Mouse (Mus musculus) liver, embryonic 16.5 days (tissue): Measurements from ENCODE around the gene Ntm. TPM values are rescaled to one million over a fixed set of nuclear protein-coding genes. Genes with fewer than 3 reads are reported as not detected.

ENCODE experiments used
- ATAC-seq: fragments of 200-750 bp; cut with Nextera tagmentation; 2 replicates; pipeline ENCODE4 v1.8.0; 2017; ENCODE audit warnings: low read depth, mild to moderate bottlenecking, moderate number of reproducible peaks, moderate library complexity
- H3K27ac ChIP-seq: fragments of 300-500 bp; sonication (generic); 2 replicates; pipeline ENCODE4 v1.5.1; 2014; ENCODE audit warnings: mild to moderate bottlenecking, low read length
- H3K27me3 ChIP-seq: fragments of 300-500 bp; sonication (generic); 2 replicates; pipeline ENCODE4 v1.6.1; 2014; ENCODE audit warnings: low read depth, low read length, mixed read lengths; ENCODE audit not compliant: control insufficient read depth, insufficient read depth
- H3K36me3 ChIP-seq: fragments of 300-500 bp; sonication (generic); 2 replicates; pipeline ENCODE4 v1.6.1; 2014; ENCODE audit warnings: mild to moderate bottlenecking; ENCODE audit not compliant: control insufficient read depth, insufficient read depth
- H3K4me1 ChIP-seq: fragments of 300-500 bp; sonication (generic); 2 replicates; pipeline ENCODE4 v1.6.1; 2014; ENCODE audit warnings: low read depth, low read length, mixed read lengths; ENCODE audit not compliant: control insufficient read depth
- H3K4me2 ChIP-seq: fragments of 300-500 bp; sonication (generic); 2 replicates; pipeline ENCODE4 v1.6.1; 2014; ENCODE audit warnings: low read depth, low read length, mixed read lengths
- H3K4me3 ChIP-seq: fragments of 300-500 bp; sonication (generic); 2 replicates; pipeline ENCODE4 v1.5.1; 2014; ENCODE audit warnings: low read depth, mild to moderate bottlenecking, low read length
- H3K9ac ChIP-seq: fragments of 300-500 bp; sonication (generic); 2 replicates; pipeline ENCODE4 v1.6.1; 2014; ENCODE audit warnings: low read depth, low read length
- H3K9me3 ChIP-seq: fragments of 300-500 bp; sonication (generic); replicated peaks from 2 replicates; pipeline ENCODE4 v1.6.1; 2016; ENCODE audit warnings: low read length; ENCODE audit not compliant: control insufficient read depth
- WGBS: fragments of 180-500 bp; shearing (Covaris S2); extraction: QIAGEN DNeasy Blood & Tissue Kit; methylation state at CpG from one replicate; pipeline ENCODE4 v1.1.7; 2014; ENCODE audit not compliant: insufficient replicate concordance; 5-methylcytosine and 5-hydroxymethylcytosine counted together
- polyA plus RNA-seq: library from polyadenylated mRNA; unstranded; fragments of >200 nt; fragmentation: Nextera tagmentation; extraction: Ambion mirVana; gene quantifications from 2 replicates; pipeline ENCODE4 v1.2.1, GENCODE M21; 2015

Ntm gene
- polyA plus RNA-seq, 1 experiment from 2014 or later = 0.33 TPM

GRCm38 (mm10) chr9:29165731-29166130, 797.2 kb downstream of the Ntm start:
- Histone ChIP-seq H3K36me3 (no peaks in the 10 kb centered on the region), H3K27ac (no peak overlapping the region), H3K4me3 (no peak overlapping the region), H3K4me2 (no peak overlapping the region), H3K4me1 (no peaks in the 10 kb centered on the region), H3K9me3 (no peaks in the 10 kb centered on the region), H3K27me3 (no peaks in the 10 kb centered on the region), H3K9ac (no peak overlapping the region)
- WGBS = 45% methylated on average over 2 of the region's 2 CpGs
- no peak for ATAC-seq

DNA sequence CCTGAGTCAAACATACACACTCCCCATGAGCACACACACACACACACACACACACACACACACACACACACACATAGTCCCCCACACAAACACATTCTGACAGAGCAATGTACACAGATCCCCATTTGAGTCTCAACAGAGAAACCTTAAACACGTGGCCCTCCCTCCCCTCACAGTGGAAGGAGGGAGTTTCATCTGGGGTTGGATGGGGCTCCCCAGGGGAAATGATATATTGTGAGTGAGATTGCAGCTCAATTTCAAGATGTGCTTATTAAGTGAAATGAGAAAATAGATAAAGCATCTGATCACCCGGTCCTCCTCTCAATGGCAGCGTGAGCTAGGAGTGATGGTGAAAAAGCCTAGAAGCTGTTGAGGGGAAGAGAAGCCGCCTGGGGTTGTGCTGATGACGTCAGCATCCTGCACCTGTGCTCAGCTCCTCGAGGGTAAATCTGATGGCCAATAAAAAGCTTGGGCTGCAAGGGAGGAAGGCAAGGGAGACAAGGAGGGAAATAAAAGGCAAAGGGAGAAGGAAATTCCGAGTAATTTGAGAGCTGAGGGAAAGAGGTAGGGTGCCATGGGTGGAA, 801.8 kb downstream of the Ntm start:
- H3K4me2 ChIP-seq = no peak overlapping the region
- no peak overlapping the region for H3K9ac ChIP-seq
- H3K4me1 ChIP-seq = no peaks in the 10 kb centered on the region
- H3K27ac ChIP-seq = no peak overlapping the region
- no peaks in the 10 kb centered on the region for H3K36me3 ChIP-seq
- 31% methylated on average over 7 of the region's 7 CpGs for WGBS
- H3K27me3 ChIP-seq = no peaks in the 10 kb centered on the region
- no peak for ATAC-seq
- H3K9me3 ChIP-seq = no peaks in the 10 kb centered on the region
- H3K4me3 ChIP-seq = no peak overlapping the region

GRCm38 (mm10) chr9:29145901-29146300, 817.0 kb downstream of the Ntm start:
- H3K4me1 ChIP-seq = no peaks in the 10 kb centered on the region
- H3K4me3 ChIP-seq = no peak overlapping the region
- no peaks in the 10 kb centered on the region for H3K36me3 ChIP-seq
- H3K27ac ChIP-seq = no peak overlapping the region
- ATAC-seq = no peak
- no peaks in the 10 kb centered on the region for H3K27me3 ChIP-seq
- no peak overlapping the region for H3K4me2 ChIP-seq
- H3K9me3 ChIP-seq = no peaks in the 10 kb centered on the region
- H3K9ac ChIP-seq = no peak overlapping the region
- 16% methylated on average over 4 of the region's 4 CpGs for WGBS

DNA sequence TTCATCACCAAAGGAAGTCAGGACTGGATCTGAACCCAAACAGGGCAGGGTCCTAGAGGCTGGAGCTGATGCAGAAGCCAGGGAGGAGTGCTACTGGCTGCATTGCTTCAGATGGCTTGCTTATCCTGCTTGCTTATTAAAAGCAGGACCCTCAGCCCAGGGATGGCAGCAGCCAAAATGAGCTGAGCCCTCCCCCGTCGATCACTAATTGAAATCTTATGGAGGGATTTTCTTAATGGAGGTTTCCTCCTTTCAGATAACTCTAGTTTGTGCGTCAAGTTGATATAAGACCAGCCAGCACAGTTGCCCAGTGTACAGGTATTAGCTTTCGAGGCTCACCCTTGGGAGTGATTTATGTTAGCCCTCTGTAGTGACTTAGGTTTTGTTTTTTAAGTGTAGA, 826.9 kb downstream of the Ntm start:
- 53% methylated on average over 4 of the region's 4 CpGs for WGBS
- Histone ChIP-seq H3K4me2 (no peak overlapping the region), H3K27ac (no peak overlapping the region), H3K4me3 (no peak overlapping the region), H3K4me1 (no peaks in the 10 kb centered on the region), H3K9ac (no peak overlapping the region), H3K9me3 (no peaks in the 10 kb centered on the region), H3K36me3 (no peaks in the 10 kb centered on the region), H3K27me3 (no peaks in the 10 kb centered on the region)
- ATAC-seq = no peak

GRCm38 (mm10) chr9:29130717-29131292, 832.1 kb downstream of the Ntm start:
- no peak for ATAC-seq
- 47% methylated on average over 5 of the region's 5 CpGs for WGBS

GRCm38 (mm10) chr9:29130316-29130715, 832.6 kb downstream of the Ntm start:
- no peak overlapping the region for H3K4me2 ChIP-seq
- no peaks in the 10 kb centered on the region for H3K4me1 ChIP-seq
- H3K27ac ChIP-seq = no peak overlapping the region
- no peaks in the 10 kb centered on the region for H3K27me3 ChIP-seq
- whole genome bisulfite sequencing = 59% methylated on average over 4 of the region's 4 CpGs
- no peaks in the 10 kb centered on the region for H3K36me3 ChIP-seq
- H3K4me3 ChIP-seq = no peak overlapping the region
- no peak for ATAC-seq
- no peak overlapping the region for H3K9ac ChIP-seq
- H3K9me3 ChIP-seq = no peaks in the 10 kb centered on the region

More at GRCm38 (mm10) chr9:29130717-29131292, 832.1 kb downstream of the Ntm start:
- Histone ChIP-seq H3K4me1 (no peaks in the 10 kb centered on the region), H3K4me2 (no peak overlapping the region), H3K36me3 (no peaks in the 10 kb centered on the region), H3K27me3 (no peaks in the 10 kb centered on the region), H3K9me3 (no peaks in the 10 kb centered on the region), H3K27ac (no peak overlapping the region), H3K4me3 (no peak overlapping the region), H3K9ac (no peak overlapping the region)

- Histone ChIP-seq H3K4me2 (no peak overlapping the region), H3K27ac (no peak overlapping the region), H3K4me1 (no peaks in the 10 kb centered on the region), H3K4me3 (no peak overlapping the region), H3K9ac (no peak overlapping the region), H3K27me3 (no peaks in the 10 kb centered on the region), H3K36me3 (no peaks in the 10 kb centered on the region), H3K9me3 (no peaks in the 10 kb centered on the region)
- no peak for ATAC-seq
- WGBS = 60% methylated on average over 2 of the region's 2 CpGs
These were observed 834.5 kb downstream of the Ntm start for GRCm38 (mm10) chr9:29128416-29128815.

GRCm38 (mm10) chr9:29124455-29124854, 838.5 kb downstream of the Ntm start:
- Histone ChIP-seq H3K9me3 (no peaks in the 10 kb centered on the region), H3K27me3 (no peaks in the 10 kb centered on the region), H3K4me3 (no peak overlapping the region), H3K9ac (no peak overlapping the region), H3K27ac (no peak overlapping the region), H3K4me1 (no peaks in the 10 kb centered on the region), H3K36me3 (no peaks in the 10 kb centered on the region), H3K4me2 (no peak overlapping the region)
- no peak for ATAC-seq
- WGBS = 38% methylated on average over 3 of the region's 3 CpGs

- Histone ChIP-seq H3K4me3 (no peak overlapping the region), H3K27me3 (no peaks in the 10 kb centered on the region), H3K9me3 (no peaks in the 10 kb centered on the region), H3K36me3 (no peaks in the 10 kb centered on the region), H3K4me2 (no peak overlapping the region), H3K9ac (no peak overlapping the region), H3K4me1 (no peaks in the 10 kb centered on the region), H3K27ac (no peak overlapping the region)
- ATAC-seq = no peak
- 79% methylated on average over 2 of the region's 2 CpGs for WGBS
These were observed 839.1 kb downstream of the Ntm start for GRCm38 (mm10) chr9:29123828-29124227.
